Mouse (Mus musculus): ENCODE measurements around the gene Lst1. TPM values are rescaled to one million over a fixed set of nuclear protein-coding genes. Genes with fewer than 3 reads are reported as not detected.

Lst1 gene
- polyA plus RNA-seq, 1 experiment from 2014 or later = 25.1 TPM

DNA sequence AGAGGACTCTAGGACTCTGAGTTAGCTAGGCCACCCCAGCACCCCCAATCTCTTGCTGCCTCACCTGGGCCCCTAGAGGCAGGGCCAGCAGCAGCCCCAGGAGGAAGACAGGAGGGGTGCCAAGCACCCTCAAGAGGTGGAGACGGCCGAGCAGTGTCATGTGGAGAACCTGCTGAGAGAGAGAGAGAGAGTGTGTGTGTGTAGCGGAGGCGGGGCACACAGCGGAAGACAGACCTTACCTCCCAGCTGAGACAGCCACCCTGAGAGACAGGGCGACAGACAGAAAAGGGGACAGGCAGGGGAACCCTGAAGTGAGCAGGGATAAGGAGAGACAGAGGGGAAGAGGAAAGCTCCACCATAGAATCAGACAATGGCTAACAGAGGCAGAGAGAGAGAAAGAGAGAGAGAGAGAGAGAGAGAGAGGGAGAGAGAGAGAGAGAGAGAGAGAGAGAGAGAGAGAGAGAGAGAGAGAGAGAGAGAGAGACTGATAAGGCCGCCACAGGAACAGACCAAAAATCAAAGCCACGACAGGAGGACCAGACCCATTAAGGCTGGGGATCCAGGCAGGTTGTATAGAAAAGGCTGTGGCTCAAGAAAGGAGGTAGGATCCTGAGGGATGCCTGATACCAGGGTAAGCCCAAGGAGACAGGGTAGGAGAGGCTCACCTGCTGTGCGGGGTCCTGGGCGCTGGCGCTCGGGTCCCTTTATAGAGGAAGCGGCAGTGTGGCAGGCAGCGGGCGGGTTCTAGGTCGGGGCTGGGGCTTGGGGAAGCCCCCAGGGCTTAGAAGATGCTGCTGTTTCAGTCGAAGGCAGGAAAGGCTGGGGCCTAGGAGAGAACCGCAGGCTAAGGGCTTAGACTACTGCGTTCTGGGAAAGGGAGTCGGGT lies 16.5 kb upstream of the Lst1 start, which contains the start of gene Lta:
Gene Lta, minus strand, starts transcription at position 858 of the 886 bp plus-strand sequence.
- 30% methylated on average over 20 of the region's 20 CpGs for WGBS
- ATAC-seq (ENCODE audit: insufficient read depth, low FRiP score, low read depth) = no peak

DNA sequence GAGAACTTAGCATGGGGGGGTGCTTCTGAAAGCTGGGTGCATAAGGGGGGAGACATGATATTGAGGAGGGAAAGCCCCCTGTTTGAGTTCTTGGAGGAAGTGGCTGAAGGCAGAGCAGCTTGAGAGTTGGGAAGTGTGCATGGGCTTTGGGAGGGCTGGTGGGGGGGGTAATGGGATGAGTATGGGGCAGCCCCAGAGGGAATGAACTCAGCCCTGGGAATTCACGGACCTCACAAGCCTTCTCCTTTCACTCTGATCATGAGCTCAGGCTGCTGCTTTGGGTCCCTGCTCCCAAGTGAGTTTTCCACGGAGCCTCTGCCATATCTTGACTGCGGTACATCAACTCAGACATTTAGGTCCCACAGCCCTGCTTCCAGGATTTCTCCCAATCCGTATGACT lies 14.2 kb upstream of the Lst1 start:
- H3K9ac ChIP-seq = no peak overlapping the region
- H3K4me2 ChIP-seq = no peak overlapping the region
- H3K9me3 ChIP-seq = no peaks in the 10 kb centered on the region
- no peaks in the 10 kb centered on the region for H3K36me3 ChIP-seq
- no peak for ATAC-seq (ENCODE audit: insufficient read depth, low FRiP score, low read depth)
- no peak overlapping the region for H3K4me3 ChIP-seq (replicated peaks)
- peaks cover 16% of the 10 kb centered on the region for H3K27me3 ChIP-seq (replicated peaks)
- H3K4me1 ChIP-seq = 0 out of 2 replicates have a peak, but pooled peaks cover 9% of the 10 kb centered on the region
- H3K27ac ChIP-seq = no peak overlapping the region
- 75% methylated on average over 4 of the region's 4 CpGs for WGBS

More for the DNA sequence above, 16.5 kb upstream of the Lst1 start, which contains the start of gene Lta:
- H3K4me2 ChIP-seq = no peak within 1 kb of the TSS
- no peaks in the 10 kb centered on the region for H3K9me3 ChIP-seq
- H3K4me3 ChIP-seq (replicated peaks) = no peak within 1 kb of the TSS
- H3K27me3 ChIP-seq (replicated peaks) = peaks cover 12% of the 10 kb centered on the region
- no peak within 1 kb of the TSS; the same call in 1 of the 2 replicates for H3K9ac ChIP-seq
- H3K4me1 ChIP-seq = 0 out of 2 replicates have a peak, but pooled peaks cover 9% of the 10 kb centered on the region
- no peaks in the 10 kb centered on the region for H3K36me3 ChIP-seq
- H3K27ac ChIP-seq = no peak within 1 kb of the TSS

DNA sequence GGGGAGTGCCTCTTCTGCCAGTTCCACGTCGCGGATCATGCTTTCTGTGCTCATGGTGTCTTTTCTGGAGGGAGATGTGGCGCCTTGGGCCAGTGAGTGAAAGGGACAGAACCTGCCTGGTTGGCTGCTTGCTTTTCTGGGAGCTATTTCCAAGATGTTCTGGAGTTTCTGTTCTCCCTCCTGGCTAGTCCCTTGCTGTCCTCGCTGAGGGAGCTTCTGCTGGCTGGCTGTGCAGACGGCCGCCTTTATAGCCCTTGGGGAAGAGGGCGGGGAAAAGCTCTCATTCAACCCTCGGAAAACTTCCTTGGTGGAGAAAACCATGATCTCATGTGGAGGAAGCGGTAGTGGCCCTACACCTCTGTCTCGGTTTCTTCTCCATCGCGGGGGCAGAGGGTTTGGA lies 13.5 kb upstream of the Lst1 start, which contains the start of gene Tnf:
Gene Tnf, minus strand, starts transcription at position 221 of the 400 bp plus-strand sequence.
- no peak for ATAC-seq (ENCODE audit: insufficient read depth, low FRiP score, low read depth)
- Histone ChIP-seq H3K9me3 (no peaks in the 10 kb centered on the region), H3K9ac (no peak within 1 kb of the TSS), H3K27me3 (replicated peaks) (peaks cover 16% of the 10 kb centered on the region), H3K4me3 (replicated peaks) (peak within 1 kb of the TSS; percentile 8), H3K27ac (no peak within 1 kb of the TSS), H3K4me1 (0 out of 2 replicates have a peak, but pooled peaks cover 9% of the 10 kb centered on the region), H3K36me3 (no peaks in the 10 kb centered on the region), H3K4me2 (no peak within 1 kb of the TSS; the same call in 1 of the 2 replicates)
- WGBS = 26% methylated on average over 13 of the region's 13 CpGs

DNA sequence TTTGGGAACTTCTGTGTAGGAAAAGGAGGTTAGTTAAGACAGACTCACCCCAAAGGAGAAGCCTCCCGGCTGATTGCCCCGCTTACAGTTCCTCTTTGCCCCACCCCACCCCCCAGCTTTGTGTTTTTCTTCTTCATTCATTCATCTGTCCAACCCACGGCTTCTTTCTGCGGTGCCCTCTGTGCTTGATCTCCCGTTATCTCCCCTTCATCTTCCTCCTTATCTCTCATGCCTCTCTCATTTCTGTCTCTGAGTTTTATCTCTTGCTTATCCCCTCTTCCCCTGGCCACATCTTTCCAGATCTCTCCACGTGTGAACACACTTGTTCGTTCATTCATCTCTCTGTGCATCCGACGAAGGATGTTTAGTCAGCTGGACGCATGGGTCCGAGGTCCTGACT lies 12.9 kb upstream of the Lst1 start:
- Histone ChIP-seq H3K9ac (no peak overlapping the region), H3K4me3 (replicated peaks) (peak overlapping the region; percentile 8; the same call in 1 of the 2 replicates), H3K4me2 (no peak overlapping the region), H3K27me3 (replicated peaks) (peaks cover 16% of the 10 kb centered on the region), H3K9me3 (no peaks in the 10 kb centered on the region), H3K36me3 (no peaks in the 10 kb centered on the region), H3K27ac (no peak overlapping the region), H3K4me1 (0 out of 2 replicates have a peak, but pooled peaks cover 9% of the 10 kb centered on the region)
- no peak for ATAC-seq (ENCODE audit: insufficient read depth, low FRiP score, low read depth)
- 60% methylated on average over 11 of the region's 11 CpGs for WGBS

DNA sequence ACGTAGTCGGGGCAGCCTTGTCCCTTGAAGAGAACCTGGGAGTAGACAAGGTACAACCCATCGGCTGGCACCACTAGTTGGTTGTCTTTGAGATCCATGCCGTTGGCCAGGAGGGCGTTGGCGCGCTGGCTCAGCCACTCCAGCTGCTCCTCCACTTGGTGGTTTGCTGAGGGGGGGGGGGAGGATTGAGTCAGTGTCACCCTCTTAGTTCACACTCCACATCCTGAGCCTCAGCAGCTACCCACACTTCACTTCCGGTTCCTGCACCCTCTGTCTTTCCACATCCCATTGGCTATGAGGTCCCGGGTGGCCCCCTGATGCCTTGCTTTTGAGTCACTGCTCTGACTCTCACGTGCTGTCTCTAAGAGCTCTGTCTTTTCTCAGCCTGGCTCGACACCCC lies 12.2 kb upstream of the Lst1 start:
- ATAC-seq (ENCODE audit: insufficient read depth, low FRiP score, low read depth) = no peak
- Histone ChIP-seq H3K4me3 (replicated peaks) (no peak overlapping the region), H3K4me1 (peaks cover 14% of the 10 kb centered on the region; the same call in 1 of the 2 replicates), H3K9me3 (no peaks in the 10 kb centered on the region), H3K36me3 (no peaks in the 10 kb centered on the region), H3K27me3 (replicated peaks) (peaks cover 21% of the 10 kb centered on the region), H3K27ac (no peak overlapping the region), H3K9ac (no peak overlapping the region), H3K4me2 (no peak overlapping the region)
- WGBS = 72% methylated on average over 11 of the region's 11 CpGs

DNA sequence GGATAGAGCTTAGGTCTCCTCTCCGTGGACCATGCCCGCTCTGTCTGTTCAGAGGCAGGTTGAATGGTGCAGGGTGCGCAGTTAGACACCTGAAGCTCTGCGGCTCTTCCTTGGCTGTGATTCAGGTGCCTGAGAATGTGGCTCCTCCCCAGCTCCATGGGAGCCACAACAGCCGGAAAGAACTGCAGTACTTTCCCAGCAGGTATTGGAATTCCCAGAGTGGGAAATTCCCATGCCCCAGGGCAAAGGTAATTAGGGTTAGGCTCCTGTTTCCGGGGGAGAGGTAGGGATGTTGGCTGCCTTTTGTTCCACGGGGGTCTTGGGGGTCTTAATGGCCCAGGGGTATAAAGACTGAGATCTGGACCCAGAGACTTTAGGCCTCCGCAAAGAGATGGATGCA lies 10.7 kb upstream of the Lst1 start:
- ATAC-seq (ENCODE audit: insufficient read depth, low FRiP score, low read depth) = no peak
- H3K4me1 ChIP-seq = peaks cover 18% of the 10 kb centered on the region; the same call in 1 of the 2 replicates
- H3K9ac ChIP-seq = no peak overlapping the region
- WGBS = 31% methylated on average over 8 of the region's 8 CpGs
- no peak overlapping the region for H3K4me3 ChIP-seq (replicated peaks)
- no peak overlapping the region for H3K27ac ChIP-seq
- H3K9me3 ChIP-seq = no peaks in the 10 kb centered on the region
- no peaks in the 10 kb centered on the region for H3K36me3 ChIP-seq
- H3K4me2 ChIP-seq = no peak overlapping the region
- H3K27me3 ChIP-seq (replicated peaks) = peaks cover 24% of the 10 kb centered on the region

DNA sequence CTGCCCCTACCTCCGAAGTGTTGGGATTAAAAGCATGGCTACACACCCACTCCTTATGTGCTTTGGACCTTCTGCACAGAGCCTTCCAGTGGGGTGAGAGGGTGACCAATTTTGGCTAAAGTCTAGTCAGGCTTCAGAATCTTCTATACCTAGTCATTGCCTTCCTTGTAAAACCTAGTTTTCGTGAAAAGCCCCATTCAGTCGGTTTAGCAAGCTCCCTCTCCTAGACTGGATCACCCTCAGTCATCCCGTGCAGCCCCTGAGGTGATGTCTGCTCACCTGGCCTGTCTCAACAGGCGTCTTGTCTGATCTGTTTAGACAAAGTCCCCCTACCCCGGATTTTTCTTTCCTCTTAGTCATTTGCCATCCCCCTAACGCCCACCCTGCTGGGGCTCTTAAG lies 9.8 kb upstream of the Lst1 start:
- ATAC-seq (ENCODE audit: insufficient read depth, low FRiP score, low read depth) = no peak
- H3K9me3 ChIP-seq = no peaks in the 10 kb centered on the region
- H3K4me2 ChIP-seq = no peak overlapping the region
- peaks cover 18% of the 10 kb centered on the region; the same call in 1 of the 2 replicates for H3K4me1 ChIP-seq
- peaks cover 24% of the 10 kb centered on the region for H3K27me3 ChIP-seq (replicated peaks)
- H3K36me3 ChIP-seq = no peaks in the 10 kb centered on the region
- no peak overlapping the region for H3K4me3 ChIP-seq (replicated peaks)
- 57% methylated on average over 7 of the region's 7 CpGs for WGBS
- H3K27ac ChIP-seq = no peak overlapping the region
- H3K9ac ChIP-seq = no peak overlapping the region

DNA sequence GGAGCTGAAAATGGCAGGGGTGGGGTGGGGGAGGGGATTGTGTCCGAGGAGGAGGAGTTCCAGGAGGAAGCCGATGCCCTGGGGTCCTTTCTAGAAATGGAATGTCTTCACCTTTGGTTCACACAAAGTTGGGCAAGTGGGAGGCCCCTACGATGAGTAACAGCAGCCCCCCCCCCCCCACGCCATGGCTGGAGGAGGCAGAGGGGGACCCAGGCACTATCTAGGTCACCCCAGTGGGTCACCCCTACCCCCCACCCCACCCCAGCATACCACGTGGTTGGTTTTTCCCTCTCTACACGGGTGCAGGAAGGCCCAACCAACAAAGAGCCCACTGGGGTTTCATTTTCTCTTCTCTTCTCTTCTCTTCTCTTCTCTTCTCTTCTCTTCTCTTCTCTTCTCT lies 8.9 kb upstream of the Lst1 start:
- Histone ChIP-seq H3K9me3 (no peaks in the 10 kb centered on the region), H3K4me3 (replicated peaks) (no peak overlapping the region), H3K4me2 (no peak overlapping the region), H3K4me1 (peaks cover 18% of the 10 kb centered on the region; the same call in 1 of the 2 replicates), H3K27me3 (replicated peaks) (peaks cover 24% of the 10 kb centered on the region), H3K9ac (no peak overlapping the region), H3K36me3 (no peaks in the 10 kb centered on the region), H3K27ac (no peak overlapping the region)
- no peak for ATAC-seq (ENCODE audit: insufficient read depth, low FRiP score, low read depth)
- WGBS = 17% methylated on average over 6 of the region's 6 CpGs

DNA sequence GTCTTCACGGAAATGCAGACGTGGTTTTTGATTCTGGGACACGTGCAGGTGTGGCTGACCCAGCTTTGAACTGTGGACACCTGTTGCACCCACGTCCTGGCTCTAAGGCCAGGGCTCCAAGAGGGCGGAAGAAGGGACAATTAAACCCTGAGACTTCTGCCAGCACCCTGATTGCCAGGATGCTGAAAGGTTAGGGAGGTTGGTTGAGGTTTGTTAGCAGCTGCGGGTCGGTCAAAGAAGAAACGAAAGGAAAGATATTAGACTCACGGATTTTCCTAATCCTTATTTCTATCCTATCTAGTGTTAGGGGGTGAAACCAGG lies 8.0 kb upstream of the Lst1 start:
- Histone ChIP-seq H3K9ac (no peak overlapping the region), H3K4me2 (peak overlapping the region; percentile 93), H3K4me3 (replicated peaks) (peak overlapping the region; percentile 47), H3K4me1 (peaks cover 15% of the 10 kb centered on the region; the same call in 1 of the 2 replicates), H3K27ac (no peak overlapping the region), H3K9me3 (no peaks in the 10 kb centered on the region), H3K27me3 (replicated peaks) (peaks cover 16% of the 10 kb centered on the region), H3K36me3 (no peaks in the 10 kb centered on the region)
- 31% methylated on average over 9 of the region's 9 CpGs for WGBS
- ATAC-seq (ENCODE audit: insufficient read depth, low FRiP score, low read depth) = no peak

DNA sequence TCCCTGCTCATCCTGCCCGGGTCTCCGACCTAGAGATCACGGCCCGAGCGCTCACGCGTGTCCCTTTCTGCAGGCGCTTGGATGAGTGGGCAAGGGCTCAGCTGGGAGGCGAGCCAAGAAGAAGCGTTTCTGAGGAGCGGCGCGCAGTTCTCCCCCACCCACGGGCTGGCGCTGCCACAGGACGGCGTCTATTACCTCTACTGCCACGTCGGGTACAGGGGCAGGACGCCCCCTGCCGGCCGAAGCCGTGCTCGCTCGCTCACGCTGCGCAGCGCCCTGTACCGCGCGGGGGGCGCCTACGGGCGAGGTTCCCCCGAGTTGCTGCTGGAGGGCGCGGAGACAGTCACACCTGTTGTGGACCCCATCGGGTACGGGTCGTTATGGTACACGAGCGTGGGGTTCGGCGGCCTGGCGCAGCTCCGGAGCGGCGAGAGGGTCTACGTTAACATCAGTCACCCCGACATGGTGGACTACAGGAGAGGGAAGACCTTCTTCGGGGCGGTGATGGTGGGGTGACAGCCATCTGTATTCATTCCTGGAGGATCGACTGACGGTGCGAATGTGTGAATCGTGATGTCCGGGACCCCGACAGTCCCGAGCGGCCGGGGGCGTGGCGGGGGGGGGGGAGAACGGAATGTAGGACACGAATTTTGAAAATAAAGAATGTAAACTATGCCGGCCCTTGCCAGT lies 7.5 kb upstream of the Lst1 start:
- Histone ChIP-seq H3K4me1 (peaks cover 15% of the 10 kb centered on the region; the same call in 1 of the 2 replicates), H3K4me2 (peak overlapping the region; percentile 93), H3K9ac (peak overlapping the region; percentile 35), H3K4me3 (replicated peaks) (peak overlapping the region; percentile 47), H3K9me3 (no peaks in the 10 kb centered on the region), H3K27me3 (replicated peaks) (peaks cover 15% of the 10 kb centered on the region), H3K36me3 (no peaks in the 10 kb centered on the region), H3K27ac (no peak overlapping the region)
- WGBS = 2% methylated on average over 63 of the region's 66 CpGs
- ATAC-seq (ENCODE audit: insufficient read depth, low FRiP score, low read depth) = peak; percentile 73

DNA sequence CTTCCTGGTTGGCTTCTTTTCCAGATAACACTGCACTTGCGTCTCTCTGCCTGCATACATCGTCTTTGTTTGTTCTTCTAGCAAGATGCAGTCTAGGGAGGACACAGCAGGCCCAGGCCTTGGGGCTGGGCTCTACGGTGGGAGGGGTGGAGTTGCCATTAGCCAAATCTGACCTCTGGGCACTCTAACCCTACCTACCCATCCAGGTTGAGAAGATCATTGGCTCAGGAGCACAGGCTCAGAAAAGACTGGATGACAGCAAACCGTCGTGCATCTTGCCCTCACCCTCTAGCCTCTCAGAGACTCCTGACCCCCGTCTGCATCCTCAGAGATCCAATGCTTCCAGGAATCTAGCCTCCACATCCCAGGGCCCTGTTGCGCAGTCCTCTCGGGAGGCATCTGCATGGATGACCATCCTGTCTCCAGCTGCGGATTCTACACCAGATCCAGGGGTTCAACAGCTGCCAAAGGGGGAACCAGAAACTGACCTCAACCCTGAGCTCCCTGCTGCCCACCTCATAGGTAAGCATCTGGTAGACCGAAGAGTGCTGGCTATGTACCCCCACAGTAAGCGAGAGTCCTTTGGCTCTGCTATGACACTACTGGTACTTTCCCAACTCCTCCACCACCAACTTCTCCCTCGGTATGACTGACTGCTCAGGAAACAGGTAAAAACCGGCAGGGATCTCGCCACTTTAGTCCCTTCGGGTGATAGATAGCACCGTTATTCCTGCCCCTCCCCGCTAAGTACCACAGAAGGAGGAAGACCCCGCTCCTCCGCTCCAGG lies 6.8 kb upstream of the Lst1 start:
- peaks cover 15% of the 10 kb centered on the region; the same call in 1 of the 2 replicates for H3K4me1 ChIP-seq
- peak overlapping the region; percentile 47 for H3K4me3 ChIP-seq (replicated peaks)
- no peaks in the 10 kb centered on the region for H3K9me3 ChIP-seq
- 38% methylated on average over 19 of the region's 19 CpGs for WGBS
- ATAC-seq (ENCODE audit: insufficient read depth, low FRiP score, low read depth) = no peak
- no peak overlapping the region for H3K27ac ChIP-seq
- H3K27me3 ChIP-seq (replicated peaks) = peaks cover 15% of the 10 kb centered on the region
- no peak overlapping the region for H3K9ac ChIP-seq
- no peaks in the 10 kb centered on the region for H3K36me3 ChIP-seq
- peak overlapping the region; percentile 93 for H3K4me2 ChIP-seq

Data from stomach, embryonic 15.5 days (tissue).